ENCODE assay signal across 8 mouse cellular contexts in genomic region chr9:50451456-50452218, GRCm38 (mm10). TPM values are rescaled to one million over a fixed set of nuclear protein-coding genes. Genes with fewer than 3 reads are reported as not detected.
DNase-seq lines count a peak whose midpoint lies in the region; ATAC-seq lines count a peak whose summit lies in the region.

No protein-coding gene starts in this region.

- no peak overlapping the region for H3K9ac ChIP-seq in limb, embryonic 12.5 days (replicated peaks)
- H3K9ac ChIP-seq in embryonic facial prominence, embryonic 12.5 days: no peak overlapping the region
- no peak overlapping the region for H3K9ac ChIP-seq in hindbrain, embryonic 14.5 days
- H3K9ac ChIP-seq in liver, embryonic 15.5 days: no peak overlapping the region
- no peak overlapping the region for H3K9ac ChIP-seq in intestine, embryonic 16.5 days (ENCODE audit: low read depth, low read length)

- H3K4me3 ChIP-seq in limb, embryonic 12.5 days (replicated peaks): no peak overlapping the region
- no peak overlapping the region for H3K4me3 ChIP-seq in limb, embryonic 10.5 days
- no peak overlapping the region for H3K4me3 ChIP-seq in embryonic facial prominence, embryonic 12.5 days
- H3K4me3 ChIP-seq in hindbrain, embryonic 14.5 days (replicated peaks; ENCODE audit: low read length): no peak overlapping the region
- 0 out of 2 replicates have a peak overlapping the region, but pooled peaks have one; percentile 10 for H3K4me3 ChIP-seq in liver, embryonic 15.5 days (replicated peaks)
- no peak overlapping the region for H3K4me3 ChIP-seq in intestine, embryonic 16.5 days (ENCODE audit: low read length)

- H3K36me3 ChIP-seq in limb, embryonic 12.5 days: no peaks in the 10 kb centered on the region
- no peaks in the 10 kb centered on the region for H3K36me3 ChIP-seq in limb, embryonic 10.5 days
- H3K36me3 ChIP-seq in embryonic facial prominence, embryonic 12.5 days: no peaks in the 10 kb centered on the region
- no peaks in the 10 kb centered on the region for H3K36me3 ChIP-seq in hindbrain, embryonic 14.5 days (replicated peaks; ENCODE audit: control insufficient read depth, insufficient read depth)
- H3K36me3 ChIP-seq in liver, embryonic 15.5 days (replicated peaks): no peaks in the 10 kb centered on the region
- H3K36me3 ChIP-seq in intestine, embryonic 16.5 days (ENCODE audit: control insufficient read depth, insufficient read depth, low read length): no peaks in the 10 kb centered on the region

- peak overlapping the region; percentile 29; the same call in 1 of the 2 replicates for H3K27ac ChIP-seq in limb, embryonic 12.5 days
- no peak overlapping the region for H3K27ac ChIP-seq in limb, embryonic 10.5 days
- H3K27ac ChIP-seq in embryonic facial prominence, embryonic 12.5 days: peak overlapping the region; percentile 38; the same call in 1 of the 2 replicates
- peak overlapping the region; percentile 62 for H3K27ac ChIP-seq in hindbrain, embryonic 14.5 days
- H3K27ac ChIP-seq in liver, embryonic 15.5 days (replicated peaks): no peak overlapping the region
- no peak overlapping the region for H3K27ac ChIP-seq in intestine, embryonic 16.5 days (ENCODE audit: low read length)

- no peak overlapping the region for H3K4me2 ChIP-seq in limb, embryonic 12.5 days
- H3K4me2 ChIP-seq in embryonic facial prominence, embryonic 12.5 days (replicated peaks): no peak overlapping the region
- peak overlapping the region; percentile 34 for H3K4me2 ChIP-seq in hindbrain, embryonic 14.5 days (replicated peaks)
- peak overlapping the region; percentile 53 for H3K4me2 ChIP-seq in liver, embryonic 15.5 days
- H3K4me2 ChIP-seq in intestine, embryonic 16.5 days (ENCODE audit: low read depth, low read length): no peak overlapping the region

- H3K9me3 ChIP-seq in limb, embryonic 12.5 days: no peaks in the 10 kb centered on the region
- H3K9me3 ChIP-seq in limb, embryonic 10.5 days (replicated peaks): no peaks in the 10 kb centered on the region
- no peaks in the 10 kb centered on the region for H3K9me3 ChIP-seq in embryonic facial prominence, embryonic 12.5 days
- H3K9me3 ChIP-seq in hindbrain, embryonic 14.5 days (ENCODE audit: control insufficient read depth, low read length): no peaks in the 10 kb centered on the region
- H3K9me3 ChIP-seq in liver, embryonic 15.5 days (replicated peaks): no peaks in the 10 kb centered on the region
- H3K9me3 ChIP-seq in intestine, embryonic 16.5 days (ENCODE audit: control insufficient read depth, low read length): no peaks in the 10 kb centered on the region

- 63% methylated on average over 9 of the region's 9 CpGs for WGBS in limb, embryonic 12.5 days
- WGBS in limb, embryonic 10.5 days: 70% methylated on average over 9 of the region's 9 CpGs
- WGBS in embryonic facial prominence, embryonic 12.5 days: 65% methylated on average over 9 of the region's 9 CpGs
- WGBS in hindbrain, embryonic 14.5 days: 40% methylated on average over 9 of the region's 9 CpGs
- WGBS in liver, embryonic 15.5 days (ENCODE audit: insufficient replicate concordance): 22% methylated on average over 9 of the region's 9 CpGs
- 57% methylated on average over 9 of the region's 9 CpGs for WGBS in intestine, embryonic 16.5 days

- no peak for DNase-seq in limb, embryonic 10.5 days (ENCODE audit: low spot score)
- DNase-seq in hindbrain, embryonic 14.5 days (ENCODE audit: low spot score): peak; percentile 34
- DNase-seq in right cerebral cortex, adult 18-20 months: peak; percentile 22
- no peak for DNase-seq in testis, postnatal 10 days (ENCODE audit: low spot score)

- H3K27me3 ChIP-seq in limb, embryonic 12.5 days: no peaks in the 10 kb centered on the region
- no peaks in the 10 kb centered on the region for H3K27me3 ChIP-seq in limb, embryonic 10.5 days (ENCODE audit: low read depth, poor library complexity, severe bottlenecking)
- no peaks in the 10 kb centered on the region for H3K27me3 ChIP-seq in embryonic facial prominence, embryonic 12.5 days
- H3K27me3 ChIP-seq in hindbrain, embryonic 14.5 days (ENCODE audit: control insufficient read depth, insufficient read depth, low read length): no peaks in the 10 kb centered on the region
- no peaks in the 10 kb centered on the region for H3K27me3 ChIP-seq in liver, embryonic 15.5 days
- H3K27me3 ChIP-seq in intestine, embryonic 16.5 days (replicated peaks; ENCODE audit: control insufficient read depth, insufficient read depth, low read length): no peaks in the 10 kb centered on the region

- H3K4me1 ChIP-seq in limb, embryonic 12.5 days (replicated peaks): no peaks in the 10 kb centered on the region
- H3K4me1 ChIP-seq in limb, embryonic 10.5 days: no peaks in the 10 kb centered on the region
- no peaks in the 10 kb centered on the region for H3K4me1 ChIP-seq in embryonic facial prominence, embryonic 12.5 days
- 0 out of 2 replicates have a peak, but pooled peaks cover 12% of the 10 kb centered on the region for H3K4me1 ChIP-seq in hindbrain, embryonic 14.5 days (replicated peaks; ENCODE audit: control insufficient read depth, insufficient read depth, low read length)
- H3K4me1 ChIP-seq in liver, embryonic 15.5 days (replicated peaks): peaks cover 6% of the 10 kb centered on the region; the same call in 1 of the 2 replicates
- H3K4me1 ChIP-seq in intestine, embryonic 16.5 days (ENCODE audit: control insufficient read depth, insufficient read depth, low read length): no peaks in the 10 kb centered on the region

- peak; percentile 69; the same call in 1 of the 2 replicates for ATAC-seq in limb, embryonic 12.5 days (ENCODE audit: insufficient number of reproducible peaks, insufficient read depth, low FRiP score, low TSS enrichment, low read depth)
- no peak for ATAC-seq in embryonic facial prominence, embryonic 12.5 days (ENCODE audit: insufficient number of reproducible peaks, insufficient read depth, low FRiP score, low TSS enrichment)
- peak; percentile 65; the same call in 1 of the 2 replicates for ATAC-seq in hindbrain, embryonic 14.5 days (ENCODE audit: low FRiP score)
- ATAC-seq in liver, embryonic 15.5 days (ENCODE audit: insufficient read depth): peak; percentile 31; the same call in 1 of the 2 replicates
- no peak for ATAC-seq in intestine, embryonic 16.5 days

RNA-seq across cellular contexts. Expression of gene Plet1, which starts 42.7 kb away (rescaled TPM):
- polyA plus RNA-seq in limb, embryonic 12.5 days (2016; fragmentation: Nextera tagmentation; extraction: Ambion mirVana): 0.16 TPM in 1 of 2 replicates, not detected in the other
- 0.29 TPM in 1 of 2 replicates, not detected in the other for polyA plus RNA-seq in limb, embryonic 10.5 days (2016; fragmentation: Nextera tagmentation; extraction: Ambion mirVana)
- polyA plus RNA-seq in embryonic facial prominence, embryonic 12.5 days (2016; fragmentation: Nextera tagmentation; extraction: Ambion mirVana): 1.2 TPM in 2 replicates
- polyA plus RNA-seq in hindbrain, embryonic 14.5 days (2014; fragmentation: Nextera tagmentation; extraction: Ambion mirVana): 0.24 and 0.43 TPM in 2 replicates
- polyA plus RNA-seq in liver, embryonic 15.5 days (2015; fragmentation: Nextera tagmentation; extraction: Ambion mirVana): 0.17 and 0.35 TPM in 2 replicates
- polyA plus RNA-seq in intestine, embryonic 16.5 days (2015; fragmentation: Nextera tagmentation; extraction: Ambion mirVana): 1.2 and 1.3 TPM in 2 replicates

Comparison
In these comparisons a context has a peak if more than half of its experiments do, and no peak if none do; other contexts are left out.
1. H3K27ac ChIP-seq: peak in limb, embryonic 12.5 days (single experiment), embryonic facial prominence, embryonic 12.5 days (single experiment) and hindbrain, embryonic 14.5 days (single experiment); none in limb, embryonic 10.5 days (single experiment), liver, embryonic 15.5 days (single experiment) and intestine, embryonic 16.5 days (single experiment).
2. ATAC-seq: peak in limb, embryonic 12.5 days (single experiment), hindbrain, embryonic 14.5 days (single experiment) and liver, embryonic 15.5 days (single experiment); none in embryonic facial prominence, embryonic 12.5 days (single experiment) and intestine, embryonic 16.5 days (single experiment).
3. H3K4me2 ChIP-seq: peak in hindbrain, embryonic 14.5 days (single experiment) and liver, embryonic 15.5 days (single experiment); none in limb, embryonic 12.5 days (single experiment), embryonic facial prominence, embryonic 12.5 days (single experiment) and intestine, embryonic 16.5 days (single experiment).
4. DNase-seq: peak in hindbrain, embryonic 14.5 days (single experiment) and right cerebral cortex, adult 18-20 months (single experiment); none in limb, embryonic 10.5 days (single experiment) and testis, postnatal 10 days (single experiment).